ENCODE assay signal across 9 mouse cellular contexts in genomic region chr3:9189366-9190287, GRCm38 (mm10).
DNase-seq lines count a peak whose midpoint lies in the region; ATAC-seq and TF ChIP-seq lines count a peak whose summit lies in the region.
"Had no signal": no experiment of that assay in that cellular context is flagged by ENCODE, and none has a peak within 500 bp of the region (broad histone marks: within the 10 kb centered on the region; RNA-seq: fewer than 3 reads in every experiment).

No protein-coding gene starts in this region.

- H3K27ac ChIP-seq in intestine, embryonic 14.5 days (ENCODE audit: low read depth), result no peak overlapping the region
- no peak overlapping the region for H3K27ac ChIP-seq in intestine, postnatal 0 days (ENCODE audit: low read depth, low read length)
- no peak overlapping the region for H3K27ac ChIP-seq in left cerebral cortex, adult 2 months
- no peak overlapping the region for H3K27ac ChIP-seq in neural tube, embryonic 15.5 days (replicated peaks)

- WGBS in intestine, embryonic 14.5 days, result 70% methylated on average over 15 of the region's 15 CpGs
- WGBS in intestine, postnatal 0 days, result 76% methylated on average over 15 of the region's 15 CpGs
- 76% methylated on average over 15 of the region's 15 CpGs for WGBS in neural tube, embryonic 15.5 days

- intact Hi-C loops in gastrocnemius, postnatal 14 days (cut with DNase I; ENCODE audit: low total_unique reads), result no loop called here
- intact Hi-C loops in left cerebral cortex, adult 2 months (cut with DNase I), result no loop called here

- H3K9ac ChIP-seq in intestine, embryonic 14.5 days (ENCODE audit: low read length), result no peak overlapping the region
- no peak overlapping the region for H3K9ac ChIP-seq in intestine, postnatal 0 days (ENCODE audit: low read depth, low read length)
- no peak overlapping the region for H3K9ac ChIP-seq in neural tube, embryonic 15.5 days (replicated peaks)

- ATAC-seq in intestine, embryonic 14.5 days (replicated peaks; ENCODE audit: low FRiP score, low TSS enrichment, low read depth), result no peak
- ATAC-seq in intestine, postnatal 0 days, result no peak
- no peak for ATAC-seq in granulocyte monocyte progenitor cell, adult 5-6 weeks (replicated peaks; ENCODE audit: poor library complexity, severe bottlenecking)
- ATAC-seq in neural tube, embryonic 15.5 days (ENCODE audit: low FRiP score), result no peak

- TF ChIP-seq CTCF in intestine, postnatal 0 days (IDR thresholded peaks at IDR 0.05; ENCODE audit: low read depth), result no peak
- no peak for TF ChIP-seq CTCF in left cerebral cortex, adult 2 months (IDR thresholded peaks at IDR 0.05)

- no peak overlapping the region for H3K4me2 ChIP-seq in intestine, embryonic 14.5 days (ENCODE audit: low read length)
- no peak overlapping the region for H3K4me2 ChIP-seq in intestine, postnatal 0 days (replicated peaks; ENCODE audit: low read depth)
- H3K4me2 ChIP-seq in neural tube, embryonic 15.5 days, result no peak overlapping the region

- H3K4me3 ChIP-seq in intestine, embryonic 14.5 days (ENCODE audit: low read depth, low read length), result no peak overlapping the region
- H3K4me3 ChIP-seq in intestine, postnatal 0 days (ENCODE audit: low read depth, low read length), result no peak overlapping the region
- H3K4me3 ChIP-seq in left cerebral cortex, adult 2 months, result no peak overlapping the region
- no peak overlapping the region for H3K4me3 ChIP-seq in neural tube, embryonic 15.5 days (replicated peaks)
- H3K4me3 ChIP-seq: erythroblast, embryonic 14.5 days had no signal

- DNase-seq in intestine, embryonic 14.5 days (ENCODE audit: low spot score), result peak; percentile 67
- peak; percentile 14 for DNase-seq in adrenal gland, adult 8-10 months
- peak; percentile 45 for DNase-seq in gastrocnemius, postnatal 14 days
- peak; percentile 38 to 46 for DNase-seq in left cerebral cortex, adult 2 months (ENCODE audit: extremely low spot score in 1 of 2, low spot score in 2 of 2)
- DNase-seq in right cerebral cortex, postnatal 4 days, result peak; percentile 86

- H3K27me3 ChIP-seq in intestine, embryonic 14.5 days (replicated peaks; ENCODE audit: control insufficient read depth, insufficient read depth, low read length), result no peaks in the 10 kb centered on the region
- peaks cover 10% of the 10 kb centered on the region; the same call in 1 of the 2 replicates for H3K27me3 ChIP-seq in intestine, postnatal 0 days (replicated peaks; ENCODE audit: control insufficient read depth, insufficient read depth, low read length)
- H3K27me3 ChIP-seq in neural tube, embryonic 15.5 days (replicated peaks), result 0 out of 2 replicates have a peak, but pooled peaks cover 3% of the 10 kb centered on the region

- no peaks in the 10 kb centered on the region for H3K9me3 ChIP-seq in intestine, embryonic 14.5 days (ENCODE audit: control insufficient read depth, low read length)
- no peaks in the 10 kb centered on the region for H3K9me3 ChIP-seq in intestine, postnatal 0 days (ENCODE audit: control insufficient read depth)
- no peaks in the 10 kb centered on the region for H3K9me3 ChIP-seq in neural tube, embryonic 15.5 days (replicated peaks)

- no peaks in the 10 kb centered on the region for H3K36me3 ChIP-seq in intestine, embryonic 14.5 days (ENCODE audit: control insufficient read depth, insufficient read depth, low read length)
- H3K36me3 ChIP-seq in intestine, postnatal 0 days (ENCODE audit: control insufficient read depth, insufficient read depth), result no peaks in the 10 kb centered on the region
- no peaks in the 10 kb centered on the region for H3K36me3 ChIP-seq in neural tube, embryonic 15.5 days

- H3K4me1 ChIP-seq in intestine, embryonic 14.5 days (replicated peaks; ENCODE audit: control insufficient read depth, insufficient read depth, low read length), result no peaks in the 10 kb centered on the region
- no peaks in the 10 kb centered on the region for H3K4me1 ChIP-seq in intestine, postnatal 0 days (replicated peaks; ENCODE audit: control insufficient read depth, insufficient read depth, low read length)
- peaks cover 5% of the 10 kb centered on the region; the same call in 1 of the 2 replicates for H3K4me1 ChIP-seq in neural tube, embryonic 15.5 days

Comparison
In these comparisons a context has a peak if more than half of its experiments do, and no peak if none do; other contexts are left out.
1. DNase-seq: peak in every context shown above with its lines; median percentile 86 in right cerebral cortex, postnatal 4 days; 67 in intestine, embryonic 14.5 days; 45 in gastrocnemius, postnatal 14 days; 42 in left cerebral cortex, adult 2 months; 14 in adrenal gland, adult 8-10 months.